Mouse (Mus musculus): ENCODE measurements at regions not wholly inside any gene's neighbourhood (a gene's known extent, or its start where the extent isn't known, plus 50 kb on each side); places are given as distances from the start of the nearest gene placed in this dataset.

DNA sequence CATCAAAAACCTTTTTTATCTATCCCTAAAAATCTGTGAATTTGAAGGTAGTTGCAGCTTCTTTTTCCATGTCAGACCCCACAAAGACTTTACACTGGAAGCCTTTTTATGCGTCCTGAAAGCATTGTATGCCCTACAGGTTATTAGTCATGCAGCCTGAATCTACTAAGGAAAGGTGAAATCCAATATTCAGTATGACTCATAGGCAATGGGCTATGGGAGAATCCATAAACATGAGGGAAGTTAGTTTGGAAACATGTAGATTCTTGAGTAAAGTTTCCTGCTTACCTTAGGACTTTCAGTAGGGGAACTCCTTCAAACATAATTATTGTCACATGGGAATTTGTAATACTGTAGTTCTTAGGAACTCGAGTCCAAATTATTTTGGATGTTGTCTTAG is 173.0 kb upstream of the Tnc start:
- intact Hi-C loops (cut with DNase I), result no loop called here
- no peak for DNase-seq

DNA sequence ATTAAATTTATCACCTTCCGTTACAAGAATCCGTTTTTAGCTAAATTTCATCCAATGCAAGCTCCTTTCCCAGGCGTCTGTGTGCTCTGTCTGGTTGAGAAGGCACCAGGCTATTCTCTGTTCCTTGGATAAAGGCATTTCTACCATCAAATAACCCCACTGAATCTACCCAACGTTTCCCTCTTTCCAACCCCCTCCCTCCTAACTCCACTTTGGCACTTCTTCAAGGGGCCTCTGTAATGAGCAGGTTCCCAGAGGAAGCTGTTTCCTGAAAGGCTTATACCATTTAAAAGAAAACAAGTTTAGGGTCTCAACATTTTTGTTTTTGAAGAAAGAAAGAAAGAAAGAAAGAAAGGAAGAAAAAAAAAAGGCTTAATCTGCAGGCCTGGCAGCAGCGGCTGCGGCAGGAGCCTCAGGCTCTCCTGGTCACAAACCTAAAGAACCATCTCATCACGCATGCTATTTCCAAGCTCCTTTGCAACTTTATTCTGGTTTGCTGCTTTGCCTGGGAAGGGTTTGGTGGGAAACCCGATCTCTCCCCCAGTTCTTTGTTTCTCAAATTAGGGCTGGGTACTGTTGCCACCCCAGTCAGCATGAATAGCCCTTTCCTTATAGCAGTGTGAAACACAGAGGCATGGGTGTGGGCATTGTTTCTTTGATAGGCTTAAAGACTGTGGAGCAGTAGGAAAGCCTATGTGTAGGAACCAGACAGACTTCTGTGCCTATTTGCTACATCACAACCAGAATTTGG is 160.5 kb upstream of the Tnc start:
- no peak for DNase-seq

DNA sequence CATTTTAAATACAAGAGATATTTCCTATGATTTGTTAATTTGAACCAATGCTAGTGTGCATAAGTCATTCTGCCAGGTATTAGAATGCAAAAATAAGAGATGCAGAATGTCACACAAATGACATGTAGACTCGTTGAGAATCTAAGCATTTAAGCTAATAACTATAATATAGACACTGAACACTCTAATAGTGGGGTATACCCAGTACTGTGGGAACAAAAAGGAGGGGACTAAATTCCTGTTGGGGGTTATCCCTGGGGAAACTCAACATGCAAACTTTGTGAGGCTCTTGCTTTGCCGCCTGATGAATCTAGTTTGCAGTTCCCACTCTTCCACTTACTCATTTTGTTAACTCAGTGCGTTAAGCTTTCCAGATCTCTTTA is 154.0 kb upstream of the Tnc start:
- intact Hi-C loops (cut with DNase I), result no loop called here
- DNase-seq, result no peak

More for the DNA sequence above, 160.5 kb upstream of the Tnc start:
- intact Hi-C loops (cut with DNase I), result no loop called here

DNA sequence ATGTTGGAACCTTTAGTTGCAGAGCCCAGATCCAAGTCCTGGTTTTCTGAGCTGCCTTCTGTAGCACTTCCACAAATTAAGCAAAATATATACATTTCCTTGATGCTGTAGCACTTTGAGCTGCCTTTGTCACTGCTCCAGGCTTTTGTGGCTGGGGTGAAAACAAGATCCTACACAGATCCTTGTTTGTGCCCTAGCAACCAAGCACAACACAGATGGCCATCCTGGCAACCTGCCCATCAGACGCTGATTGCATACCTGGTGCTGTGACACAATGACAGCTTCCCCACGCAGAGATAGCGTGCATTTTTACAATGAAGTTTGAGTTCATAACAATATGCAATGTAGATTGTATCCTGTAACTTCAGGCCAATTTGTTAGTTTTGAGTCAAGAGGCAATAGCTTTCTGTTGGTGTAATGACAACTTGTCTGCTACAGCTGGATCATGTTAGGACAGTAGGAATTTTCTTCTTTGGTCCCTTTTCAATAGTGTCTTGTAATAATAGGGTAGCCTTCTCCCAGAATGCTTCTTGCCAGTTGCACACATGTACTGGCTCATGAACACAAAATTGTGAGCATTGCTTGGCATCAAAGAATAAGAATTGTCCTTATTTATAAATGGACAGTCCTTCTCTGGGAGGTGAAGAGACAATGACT is 153.5 kb upstream of the Tnc start:
- peak; percentile 43 to 44 for DNase-seq

DNA sequence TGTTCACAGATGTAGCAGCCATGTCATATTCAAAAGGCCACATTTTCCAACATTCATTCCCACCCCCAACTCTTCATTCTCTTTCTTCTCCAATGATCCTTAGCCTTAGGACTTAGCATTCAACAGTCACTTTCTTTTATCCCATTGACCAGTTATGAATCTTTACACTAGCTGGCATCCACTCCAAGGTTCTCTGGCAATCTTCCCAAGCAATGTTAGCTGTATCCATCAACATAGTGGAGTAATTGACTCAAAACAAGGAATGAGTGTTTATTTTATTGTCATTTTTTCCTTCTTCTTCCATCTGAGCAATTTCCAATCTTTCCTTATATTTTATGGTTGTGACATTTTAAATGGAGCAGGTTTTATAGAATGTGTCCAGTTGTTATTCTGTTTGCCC is 138.2 kb upstream of the Tnc start:
- intact Hi-C loops (cut with DNase I), result no loop called here
- DNase-seq, result no peak

More for the DNA sequence above, 153.5 kb upstream of the Tnc start:
- intact Hi-C loops (cut with DNase I), result no loop called here

DNA sequence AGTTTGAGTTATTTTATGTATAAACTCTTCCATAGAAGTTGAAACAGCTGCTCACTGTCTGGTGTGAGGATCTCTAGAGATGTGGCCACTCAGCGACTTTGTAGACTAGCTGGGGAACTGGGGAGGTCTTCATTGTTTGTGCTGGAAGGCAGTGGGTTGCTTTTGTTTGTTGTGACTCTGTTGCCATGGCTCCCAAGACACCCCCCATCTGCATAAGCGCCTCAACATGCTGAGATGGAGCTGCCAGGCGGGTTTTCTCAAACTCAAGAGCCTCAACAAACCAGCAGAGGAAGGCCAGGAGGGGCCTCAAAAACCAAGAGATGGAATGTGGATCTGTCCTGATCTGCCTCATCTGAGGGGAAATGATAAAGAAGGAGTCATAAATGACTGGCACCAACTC is 129.1 kb upstream of the Tnc start:
- peak; percentile 27 to 29 for DNase-seq
- intact Hi-C loops (cut with DNase I), result no loop called here

DNA sequence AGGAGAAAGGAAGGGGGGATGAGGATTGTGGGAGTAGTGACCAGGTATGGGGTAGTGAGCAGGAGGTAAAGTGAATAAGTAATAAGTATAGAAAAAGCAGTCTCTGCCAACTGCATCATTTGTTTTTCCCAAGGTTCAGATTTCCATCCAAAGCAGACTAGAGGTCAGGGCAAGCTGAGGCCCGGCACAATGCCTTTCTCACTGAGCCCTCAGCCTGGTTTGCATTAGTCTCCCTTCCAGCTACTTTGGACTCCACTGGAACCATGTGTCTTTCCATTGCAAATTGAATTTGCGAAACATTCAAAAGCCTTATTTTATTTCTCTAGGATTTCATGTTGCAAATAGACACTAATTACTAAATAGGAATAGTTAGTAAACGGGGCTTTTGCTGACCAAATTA is 124.7 kb upstream of the Tnc start:
- no peak for DNase-seq
- intact Hi-C loops (cut with DNase I), result no loop called here

DNA sequence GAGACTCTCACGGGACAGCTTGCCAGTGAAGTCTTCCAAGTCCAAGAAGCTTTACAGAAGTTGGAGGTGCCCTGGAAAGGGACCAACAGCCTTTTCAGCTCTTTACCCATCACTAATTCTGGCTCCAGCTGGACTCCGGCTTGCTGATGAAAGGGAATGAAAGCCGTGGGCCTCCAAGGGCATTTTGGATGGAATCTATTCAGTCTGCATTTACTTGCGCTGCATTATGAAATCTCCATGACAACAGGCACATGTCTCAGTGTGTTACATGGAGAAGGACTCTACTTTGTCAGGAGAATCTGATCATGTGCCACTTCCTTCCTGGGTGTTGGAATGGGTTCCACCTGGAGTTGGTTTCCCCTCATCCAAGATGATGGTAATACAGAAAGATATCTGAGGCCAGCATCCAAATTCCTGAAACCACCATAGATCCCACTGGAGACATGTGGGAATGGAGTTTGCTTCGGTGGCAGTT is 102.2 kb upstream of the Tnc start:
- intact Hi-C loops (cut with DNase I), result no loop called here
- no peak for DNase-seq

DNA sequence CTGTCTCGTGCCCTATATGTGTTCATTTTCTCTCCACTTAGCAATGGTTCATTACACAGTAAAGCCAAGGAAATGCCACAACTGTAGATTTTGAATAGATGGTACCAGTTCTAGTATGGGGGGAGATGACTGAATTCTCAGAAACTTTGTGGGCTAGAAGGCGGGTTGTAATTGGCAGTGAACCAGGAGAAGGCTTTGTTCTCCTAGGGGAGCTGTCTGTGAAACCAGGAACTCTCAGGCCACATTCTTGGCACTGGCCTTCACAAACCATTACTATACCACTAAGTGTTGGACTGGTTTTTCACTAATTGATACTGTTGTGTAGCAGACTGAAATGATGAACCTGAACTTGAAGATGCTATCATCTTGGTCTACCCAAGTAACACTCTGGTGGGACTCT is 99.1 kb upstream of the Tnc start:
- DNase-seq, result no peak
- intact Hi-C loops (cut with DNase I), result no loop called here

DNA sequence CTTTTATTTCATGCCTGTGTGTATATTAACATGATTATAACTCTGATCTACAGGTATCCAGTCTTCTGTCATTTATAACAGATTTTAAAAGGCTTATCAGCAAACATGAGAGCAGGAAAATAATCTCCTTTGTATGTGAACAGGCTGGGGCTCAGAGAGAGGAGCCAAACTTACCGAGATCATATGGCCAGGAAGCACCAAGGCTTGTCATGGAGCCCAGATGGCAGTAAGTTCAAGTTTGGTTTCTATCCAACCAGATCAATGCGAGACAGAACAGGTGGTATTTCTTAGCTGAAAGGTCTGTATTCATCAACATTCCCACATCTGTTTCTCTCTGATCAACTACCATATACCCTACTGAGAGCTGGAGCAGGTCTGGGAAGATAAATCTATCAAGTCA is 96.1 kb upstream of the Tnc start:
- intact Hi-C loops (cut with DNase I), result no loop called here
- no peak for DNase-seq

DNA sequence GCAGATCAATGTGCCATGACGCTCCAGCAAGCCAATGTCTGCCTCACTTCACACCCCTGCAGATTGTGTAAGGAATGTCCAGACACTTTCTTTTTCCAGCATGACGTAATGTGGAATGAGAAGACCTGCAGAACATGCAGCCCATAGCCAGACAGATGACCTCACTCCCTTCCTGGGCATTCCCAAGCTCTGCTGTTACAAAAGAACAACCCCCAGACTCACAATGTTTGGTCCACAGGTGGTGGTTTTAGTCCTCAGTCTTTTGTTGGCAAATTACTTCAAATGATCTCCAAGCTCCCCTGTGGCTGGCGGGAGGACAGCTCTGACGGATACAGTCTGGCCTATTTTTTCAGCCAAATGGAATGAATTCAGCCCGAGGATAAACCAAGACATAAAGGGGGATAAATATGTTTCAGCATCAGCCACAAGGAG is 95.6 kb upstream of the Tnc start:
- intact Hi-C loops (cut with DNase I), result no loop called here
- peak; percentile 31 to 61 for DNase-seq

DNA sequence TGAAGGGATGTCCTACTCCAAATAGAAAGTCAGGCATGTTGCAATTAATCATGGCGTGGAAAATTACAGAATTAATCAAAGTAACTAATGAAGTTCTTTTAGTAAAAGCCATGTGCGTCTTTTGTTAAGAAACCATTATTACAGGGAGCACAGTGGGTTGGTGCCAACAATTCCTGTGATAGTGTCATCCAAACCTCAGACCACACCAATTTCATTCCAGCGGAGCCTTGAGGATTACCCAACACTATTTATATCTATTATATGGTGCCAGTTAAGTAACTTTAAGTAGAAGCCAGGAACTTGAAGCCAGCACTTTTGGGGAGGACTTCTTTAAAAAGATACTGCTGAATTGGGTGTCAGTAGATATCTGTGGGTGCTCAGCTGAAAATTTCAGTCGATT is 93.0 kb upstream of the Tnc start:
- intact Hi-C loops (cut with DNase I), result no loop called here
- DNase-seq, result no peak

DNA sequence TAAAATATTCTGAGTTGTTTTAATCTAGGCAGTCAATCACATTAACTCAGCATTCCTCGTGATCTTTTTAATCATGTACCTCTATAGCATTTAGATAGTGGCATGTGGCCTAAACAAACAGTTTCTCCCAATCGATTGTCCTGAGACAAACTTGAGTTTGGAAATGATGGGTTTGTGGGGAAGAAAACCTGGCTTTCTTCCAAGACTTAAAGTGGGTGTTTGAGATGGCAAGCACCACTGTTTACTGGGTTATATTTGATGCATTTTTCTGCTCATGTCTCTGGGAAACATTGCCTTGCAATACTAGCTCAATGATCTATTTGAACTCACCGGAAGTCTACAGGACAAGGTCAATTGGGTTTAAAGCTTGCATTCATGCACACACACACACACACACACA is 88.2 kb upstream of the Tnc start:
- intact Hi-C loops (cut with DNase I), result no loop called here
- DNase-seq, result no peak

DNA sequence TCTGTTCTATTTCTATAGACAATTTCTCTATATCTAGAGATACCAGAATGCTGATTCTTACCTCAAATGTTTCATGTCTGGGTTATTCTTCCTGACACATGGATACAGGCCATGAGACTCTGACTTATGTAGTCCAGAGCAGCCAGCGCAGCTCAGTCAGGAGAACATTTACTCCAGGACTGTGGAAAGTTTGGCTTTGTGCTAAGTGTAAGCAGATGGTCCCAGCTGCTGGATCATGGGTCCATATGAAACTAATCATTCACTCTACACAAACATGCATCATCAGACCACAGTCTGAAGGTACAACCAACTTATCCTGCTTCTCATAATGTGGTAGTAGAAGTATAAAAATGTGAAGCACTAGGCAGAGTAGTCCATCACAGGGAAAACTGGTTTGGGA is 82.5 kb upstream of the Tnc start:
- DNase-seq, result peak; percentile 70 to 80
- intact Hi-C loops (cut with DNase I), result no loop called here

DNA sequence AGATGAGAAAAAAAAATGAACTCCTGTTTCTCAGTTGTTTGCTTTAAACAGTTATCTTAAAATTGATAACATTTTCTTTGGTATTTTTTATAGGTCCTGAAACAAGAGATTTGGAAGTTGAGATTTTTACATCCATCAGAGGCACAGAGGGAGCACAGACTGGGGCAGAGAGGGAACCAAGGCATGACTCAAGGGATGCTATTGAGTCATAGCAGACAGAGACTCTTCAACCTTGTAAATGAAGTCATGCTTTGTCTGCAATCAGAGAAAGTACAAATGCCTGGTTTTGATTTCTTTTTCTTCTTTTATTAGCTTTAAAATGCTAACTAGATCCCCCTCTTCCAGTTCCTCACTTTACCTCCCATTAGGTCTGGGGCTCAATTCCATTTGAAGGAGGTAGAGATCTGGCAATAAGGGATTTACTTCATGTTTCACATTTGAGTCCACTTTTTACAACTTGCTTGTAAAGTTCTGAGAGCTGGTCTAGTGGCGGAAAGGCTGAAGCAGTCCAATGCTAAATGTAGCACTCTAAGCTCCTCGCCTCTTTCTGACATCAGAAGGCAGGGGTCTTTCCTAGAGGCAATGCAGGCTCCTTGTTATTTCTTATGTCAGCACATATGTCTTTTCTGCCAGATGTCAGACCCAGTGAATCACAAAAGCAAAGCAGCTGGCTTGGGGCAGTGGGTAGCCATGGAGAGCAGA is 77.7 kb upstream of the Tnc start:
- intact Hi-C loops (cut with DNase I), result no loop called here
- no peak for DNase-seq

DNA sequence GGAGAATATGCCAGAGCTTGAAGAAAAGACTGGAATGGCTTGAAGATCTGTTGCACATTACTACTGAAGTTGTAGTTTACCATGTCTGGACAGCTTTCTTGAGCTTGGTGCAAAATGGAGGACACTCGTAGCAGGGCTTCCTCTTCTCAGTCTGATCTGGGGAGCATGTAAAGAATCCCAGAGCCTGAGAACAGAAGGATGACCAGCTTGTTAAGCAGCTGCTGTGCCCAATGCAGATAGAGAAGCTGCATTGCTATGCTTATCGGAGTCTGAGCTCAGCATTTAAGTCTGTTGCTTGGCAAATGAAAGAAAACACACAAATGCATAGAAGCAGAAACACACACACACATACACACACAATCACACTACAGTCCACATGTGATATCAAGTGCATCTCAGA is 76.9 kb upstream of the Tnc start:
- no peak for DNase-seq
- intact Hi-C loops (cut with DNase I), result no loop called here

DNA sequence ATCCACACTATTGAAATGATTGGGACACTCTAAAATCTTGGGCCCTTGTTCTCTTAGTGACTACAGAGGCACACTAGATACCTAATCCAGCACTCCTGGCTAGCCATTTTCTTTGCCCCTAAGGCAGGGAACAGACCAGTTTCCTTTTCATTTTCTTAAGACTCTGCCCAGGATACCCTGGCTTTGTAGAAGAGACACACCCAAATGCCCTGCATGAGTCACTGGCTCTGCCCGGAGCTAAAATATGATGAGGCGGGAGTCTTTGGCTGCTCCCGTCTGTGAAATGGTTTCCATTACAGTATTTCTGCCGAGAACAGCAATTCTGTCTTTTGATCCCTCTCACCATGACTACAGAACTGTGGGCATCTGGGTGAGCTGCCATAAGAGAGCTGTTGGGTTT is 51.4 kb upstream of the Tnc start:
- DNase-seq, result no peak
- intact Hi-C loops (cut with DNase I), result no loop called here
